8 mouse cellular contexts compared by ENCODE assay signal in genomic region chr11:69332713-69333253, GRCm38 (mm10). TPM values are rescaled to one million over a fixed set of nuclear protein-coding genes. Genes with fewer than 3 reads are reported as not detected.
DNase-seq lines count a peak whose midpoint lies in the region; ATAC-seq and TF ChIP-seq lines count a peak whose summit lies in the region.

No protein-coding gene starts in this region.

- no peak overlapping the region for H3K27ac ChIP-seq in heart, embryonic 14.5 days (replicated peaks in 1 of 2; ENCODE audit: control insufficient read depth in 1 of 2, insufficient read depth in 1 of 2, low read depth in 2 of 2, low read length in 2 of 2)
- no peak overlapping the region; the same call in 1 of the 2 replicates for H3K27ac ChIP-seq in heart, adult 2 months
- 0 out of 2 replicates have a peak overlapping the region, but pooled peaks have one; percentile 6 for H3K27ac ChIP-seq in cortical plate, adult 2 months (ENCODE audit: insufficient read depth, low read length)
- peak overlapping the region; percentile 86 for H3K27ac ChIP-seq in hindbrain, embryonic 13.5 days
- peak overlapping the region; percentile 36; the same call in 1 of the 2 replicates for H3K27ac ChIP-seq in midbrain, embryonic 12.5 days (replicated peaks)

- TF ChIP-seq EP300 in heart, adult 2 months (IDR thresholded peaks at IDR 0.05; ENCODE audit: insufficient read depth, low read depth, low read length) = no peak

- TF ChIP-seq CTCF in heart, adult 2 months (IDR thresholded peaks at IDR 0.05) = no peak
- TF ChIP-seq CTCF in cortical plate, adult 2 months (IDR thresholded peaks at IDR 0.05; ENCODE audit: extremely low read depth, insufficient read depth, low read length) = no peak

- DNase-seq in heart, adult 2 months = no peak
- no peak for DNase-seq in left cerebral cortex, adult 8-10 months (ENCODE audit: low spot score in 2 of 2)
- no peak for DNase-seq in adrenal gland, adult 2 months
- no peak for DNase-seq in cerebellum, postnatal 4 days (ENCODE audit: low spot score in 2 of 2)

- no peak overlapping the region for H3K4me3 ChIP-seq in heart, embryonic 14.5 days (ENCODE audit: control insufficient read depth in 1 of 2, insufficient read depth in 1 of 2, low read depth in 1 of 2, low read length in 2 of 2)
- H3K4me3 ChIP-seq in heart, adult 2 months = no peak overlapping the region
- H3K4me3 ChIP-seq in cortical plate, adult 2 months (ENCODE audit: insufficient read depth, low read length) = no peak overlapping the region; the same call in 1 of the 2 replicates
- H3K4me3 ChIP-seq in hindbrain, embryonic 13.5 days = no peak overlapping the region
- H3K4me3 ChIP-seq in midbrain, embryonic 12.5 days = no peak overlapping the region

- peaks cover 7 to 8% of the 10 kb centered on the region in 2 experiments; a peak in 3 of 4 replicates for H3K4me1 ChIP-seq in heart, embryonic 14.5 days (ENCODE audit: control insufficient read depth in 2 of 2, insufficient read depth in 2 of 2, low read length in 2 of 2)
- H3K4me1 ChIP-seq in heart, adult 2 months (ENCODE audit: control insufficient read depth, insufficient read depth, low read length) = peaks cover 4% of the 10 kb centered on the region
- 0 out of 2 replicates have a peak, but pooled peaks cover 2% of the 10 kb centered on the region for H3K4me1 ChIP-seq in cortical plate, adult 2 months (ENCODE audit: control insufficient read depth, insufficient read depth, low read length)
- peaks cover 24% of the 10 kb centered on the region for H3K4me1 ChIP-seq in hindbrain, embryonic 13.5 days (replicated peaks)
- peaks cover 6% of the 10 kb centered on the region; the same call in 1 of the 2 replicates for H3K4me1 ChIP-seq in midbrain, embryonic 12.5 days

- H3K27me3 ChIP-seq in heart, embryonic 14.5 days (ENCODE audit: control insufficient read depth, insufficient read depth, low read length) = peaks cover 4% of the 10 kb centered on the region
- no peaks in the 10 kb centered on the region for H3K27me3 ChIP-seq in heart, adult 2 months (ENCODE audit: control insufficient read depth, insufficient read depth, low read length)
- H3K27me3 ChIP-seq in hindbrain, embryonic 13.5 days = peaks cover 22% of the 10 kb centered on the region
- H3K27me3 ChIP-seq in midbrain, embryonic 12.5 days = peaks cover 31% of the 10 kb centered on the region

- 0 out of 2 replicates have a peak, but pooled peaks cover 3% of the 10 kb centered on the region for H3K9me3 ChIP-seq in heart, embryonic 14.5 days (ENCODE audit: control insufficient read depth, low read length)
- H3K9me3 ChIP-seq in hindbrain, embryonic 13.5 days = no peaks in the 10 kb centered on the region
- H3K9me3 ChIP-seq in midbrain, embryonic 12.5 days = no peaks in the 10 kb centered on the region

- intact Hi-C loops in heart, adult 2 months (cut with DNase I) = no loop called here

- ATAC-seq in heart, embryonic 14.5 days (ENCODE audit: insufficient number of reproducible peaks, insufficient read depth, low FRiP score, low read depth) = no peak
- ATAC-seq in hindbrain, embryonic 13.5 days (ENCODE audit: low FRiP score) = no peak
- no peak for ATAC-seq in midbrain, embryonic 12.5 days (ENCODE audit: low FRiP score, low read depth)

- no peaks in the 10 kb centered on the region for H3K36me3 ChIP-seq in heart, embryonic 14.5 days (ENCODE audit: control insufficient read depth, insufficient read depth, low read length)
- H3K36me3 ChIP-seq in heart, adult 2 months (ENCODE audit: control insufficient read depth, insufficient read depth, low read length) = no peaks in the 10 kb centered on the region
- H3K36me3 ChIP-seq in hindbrain, embryonic 13.5 days = 0 out of 2 replicates have a peak, but pooled peaks cover 3% of the 10 kb centered on the region
- no peaks in the 10 kb centered on the region for H3K36me3 ChIP-seq in midbrain, embryonic 12.5 days

- H3K9ac ChIP-seq in heart, embryonic 14.5 days (ENCODE audit: low read length) = peak overlapping the region; percentile 80
- H3K9ac ChIP-seq in heart, adult 2 months (ENCODE audit: low read depth, low read length) = no peak overlapping the region
- no peak overlapping the region for H3K9ac ChIP-seq in hindbrain, embryonic 13.5 days
- H3K9ac ChIP-seq in midbrain, embryonic 12.5 days (replicated peaks) = no peak overlapping the region

- peak overlapping the region; percentile 80 for H3K4me2 ChIP-seq in heart, embryonic 14.5 days (ENCODE audit: low read length)
- peak overlapping the region; percentile 60 for H3K4me2 ChIP-seq in hindbrain, embryonic 13.5 days
- H3K4me2 ChIP-seq in midbrain, embryonic 12.5 days (replicated peaks) = peak overlapping the region; percentile 57; the same call in 1 of the 2 replicates

- no peak for TF ChIP-seq POLR2A in heart, adult 2 months (IDR thresholded peaks at IDR 0.05; ENCODE audit: insufficient read depth, low read depth, low read length)
- TF ChIP-seq POLR2A in cortical plate, adult 2 months (IDR thresholded peaks at IDR 0.05; ENCODE audit: extremely low read depth, insufficient read depth, low read length) = no peak

- WGBS in heart, embryonic 14.5 days = 47% methylated on average over 8 of the region's 8 CpGs
- 69% methylated on average over 8 of the region's 8 CpGs for WGBS in heart, adult 2 months
- WGBS in hindbrain, embryonic 13.5 days = 35% methylated on average over 8 of the region's 8 CpGs
- WGBS in midbrain, embryonic 12.5 days = 36% methylated on average over 8 of the region's 8 CpGs

- no peaks in the 10 kb centered on the region for H3K79me2 ChIP-seq in heart, adult 2 months (replicated peaks; ENCODE audit: control insufficient read depth, insufficient read depth, low read length)

RNA-seq across cellular contexts. Expression of gene Kcnab3, which starts 6.7 kb away (rescaled TPM):
- polyA plus RNA-seq in heart, embryonic 14.5 days (2014; fragmentation: Nextera tagmentation; extraction: Ambion mirVana) = 0.62 and 0.84 TPM in 2 replicates
- under 1 TPM; 0.11 to 0.23 TPM for total RNA-seq in heart, adult 2 months (2021)
- 0.53 and 0.61 TPM in 2 replicates for polyA plus RNA-seq in heart, adult 2 months (2012; rRNA removed)
- 96.5 and 106 TPM in 2 replicates for polyA plus RNA-seq in cortical plate, adult 2 months (2012; rRNA removed)
- polyA plus RNA-seq in hindbrain, embryonic 13.5 days (2015; fragmentation: Nextera tagmentation; extraction: Ambion mirVana) = 4.2 and 5.1 TPM in 2 replicates
- 4.4 and 4.5 TPM in 2 replicates for polyA plus RNA-seq in midbrain, embryonic 12.5 days (2016; fragmentation: Nextera tagmentation; extraction: Ambion mirVana)
- total RNA-seq in left cerebral cortex, adult 8-10 months (2022) = 10 to 100 TPM; 72.7 to 84.4 (median 78.8) TPM
- 10 to 100 TPM in 1 of 2 experiments, 1 to 10 TPM in 1; 6.0 to 10.5 TPM for total RNA-seq in adrenal gland, adult 2 months (2021)
- 9.0 and 12.6 TPM in 2 replicates for polyA plus RNA-seq in adrenal gland, adult 2 months (2012; rRNA removed)

RNA-seq across cellular contexts. Expression of gene Rnf227, which starts 7.5 kb away (rescaled TPM):
- polyA plus RNA-seq in heart, embryonic 14.5 days (2014; fragmentation: Nextera tagmentation; extraction: Ambion mirVana) = 6.6 and 7.3 TPM in 2 replicates
- under 1 TPM; 0.31 to 0.36 TPM for total RNA-seq in heart, adult 2 months (2021)
- polyA plus RNA-seq in heart, adult 2 months (2012; rRNA removed) = 0.51 and 0.82 TPM in 2 replicates
- polyA plus RNA-seq in cortical plate, adult 2 months (2012; rRNA removed) = 142 and 144 TPM in 2 replicates
- polyA plus RNA-seq in hindbrain, embryonic 13.5 days (2015; fragmentation: Nextera tagmentation; extraction: Ambion mirVana) = 163 and 166 TPM in 2 replicates
- polyA plus RNA-seq in midbrain, embryonic 12.5 days (2016; fragmentation: Nextera tagmentation; extraction: Ambion mirVana) = 48.4 and 50.5 TPM in 2 replicates
- total RNA-seq in left cerebral cortex, adult 8-10 months (2022) = 100 to 1,000 TPM; 160 to 180 (median 169) TPM
- total RNA-seq in adrenal gland, adult 2 months (2021) = 1 to 10 TPM; 3.3 to 6.8 TPM
- polyA plus RNA-seq in adrenal gland, adult 2 months (2012; rRNA removed) = 0.88 and 1.1 TPM in 2 replicates

RNA-seq across cellular contexts. Expression of gene Trappc1, which starts 9.0 kb away (rescaled TPM):
- 181 and 195 TPM in 2 replicates for polyA plus RNA-seq in heart, embryonic 14.5 days (2014; fragmentation: Nextera tagmentation; extraction: Ambion mirVana)
- 10 to 100 TPM; 45.5 to 48.0 TPM for total RNA-seq in heart, adult 2 months (2021)
- polyA plus RNA-seq in heart, adult 2 months (2012; rRNA removed) = 46.6 and 84.3 TPM in 2 replicates
- polyA plus RNA-seq in cortical plate, adult 2 months (2012; rRNA removed) = 73.9 and 77.0 TPM in 2 replicates
- 204 and 210 TPM in 2 replicates for polyA plus RNA-seq in hindbrain, embryonic 13.5 days (2015; fragmentation: Nextera tagmentation; extraction: Ambion mirVana)
- 186 and 187 TPM in 2 replicates for polyA plus RNA-seq in midbrain, embryonic 12.5 days (2016; fragmentation: Nextera tagmentation; extraction: Ambion mirVana)
- total RNA-seq in left cerebral cortex, adult 8-10 months (2022) = 10 to 100 TPM; 47.7 to 54.7 (median 51.5) TPM
- 10 to 100 TPM; 81.3 to 83.5 TPM for total RNA-seq in adrenal gland, adult 2 months (2021)
- 18.4 and 23.4 TPM in 2 replicates for polyA plus RNA-seq in adrenal gland, adult 2 months (2012; rRNA removed)

RNA-seq across cellular contexts. Expression of gene Cntrob, which starts 9.2 kb away (rescaled TPM):
- 8.6 and 8.9 TPM in 2 replicates for polyA plus RNA-seq in heart, embryonic 14.5 days (2014; fragmentation: Nextera tagmentation; extraction: Ambion mirVana)
- 1 to 10 TPM; 2.3 to 2.5 TPM for total RNA-seq in heart, adult 2 months (2021)
- 3.0 and 4.0 TPM in 2 replicates for polyA plus RNA-seq in heart, adult 2 months (2012; rRNA removed)
- polyA plus RNA-seq in cortical plate, adult 2 months (2012; rRNA removed) = 25.4 and 32.3 TPM in 2 replicates
- 22.6 and 24.4 TPM in 2 replicates for polyA plus RNA-seq in hindbrain, embryonic 13.5 days (2015; fragmentation: Nextera tagmentation; extraction: Ambion mirVana)
- 40.1 and 45.6 TPM in 2 replicates for polyA plus RNA-seq in midbrain, embryonic 12.5 days (2016; fragmentation: Nextera tagmentation; extraction: Ambion mirVana)
- total RNA-seq in left cerebral cortex, adult 8-10 months (2022) = 10 to 100 TPM; 14.9 to 19.9 (median 17.4) TPM
- 1 to 10 TPM; 4.4 to 6.5 TPM for total RNA-seq in adrenal gland, adult 2 months (2021)
- 5.9 and 6.2 TPM in 2 replicates for polyA plus RNA-seq in adrenal gland, adult 2 months (2012; rRNA removed)

RNA-seq across cellular contexts. Expression of gene Chd3, which starts 36.4 kb away (rescaled TPM):
- 16.5 TPM in 2 replicates for polyA plus RNA-seq in heart, embryonic 14.5 days (2014; fragmentation: Nextera tagmentation; extraction: Ambion mirVana)
- 10 to 100 TPM; 18.3 to 20.2 TPM for total RNA-seq in heart, adult 2 months (2021)
- polyA plus RNA-seq in heart, adult 2 months (2012; rRNA removed) = 20.3 and 22.2 TPM in 2 replicates
- polyA plus RNA-seq in cortical plate, adult 2 months (2012; rRNA removed) = 242 and 274 TPM in 2 replicates
- polyA plus RNA-seq in hindbrain, embryonic 13.5 days (2015; fragmentation: Nextera tagmentation; extraction: Ambion mirVana) = 92.4 and 93.5 TPM in 2 replicates
- polyA plus RNA-seq in midbrain, embryonic 12.5 days (2016; fragmentation: Nextera tagmentation; extraction: Ambion mirVana) = 78.7 and 88.5 TPM in 2 replicates
- 100 to 1,000 TPM; 370 to 420 (median 387) TPM for total RNA-seq in left cerebral cortex, adult 8-10 months (2022)
- total RNA-seq in adrenal gland, adult 2 months (2021) = 10 to 100 TPM; 71.0 to 92.8 TPM
- 83.4 and 107 TPM in 2 replicates for polyA plus RNA-seq in adrenal gland, adult 2 months (2012; rRNA removed)

Comparison
In these comparisons a context has a peak if more than half of its experiments do, and no peak if none do; other contexts are left out.
1. H3K27ac ChIP-seq: peak in cortical plate, adult 2 months (single experiment), hindbrain, embryonic 13.5 days (single experiment) and midbrain, embryonic 12.5 days (single experiment); none in heart, embryonic 14.5 days (0 of 2) and heart, adult 2 months (single experiment).
2. Peak in every context shown above with its lines, with median percentiles within 50 percentile points of each other: H3K4me2 ChIP-seq.